Mouse (Mus musculus) thymus, adult 2 months (tissue): ENCODE measurements around the gene Zpbp2. TPM values are rescaled to one million over a fixed set of nuclear protein-coding genes. Genes with fewer than 3 reads are reported as not detected.

Source experiments
- DNase-seq: peaks from one replicate; pipeline ENCODE4 v3.0.0; 2021
- H3K27ac ChIP-seq: fragments of 200-500 bp; 2 replicates; pipeline ENCODE4 v1.5.1; 2012; ENCODE audit warnings: low read length, control low read depth; ENCODE audit not compliant: control insufficient read depth, insufficient read depth
- H3K27me3 ChIP-seq: fragments of 200-500 bp; 2 replicates; pipeline ENCODE4 v1.6.1; 2012; ENCODE audit warnings: mild to moderate bottlenecking, low read length, moderate library complexity, mixed read lengths; ENCODE audit not compliant: control insufficient read depth, insufficient read depth
- H3K36me3 ChIP-seq: fragments of 200-500 bp; 2 replicates; pipeline ENCODE4 v1.6.1; 2012; ENCODE audit warnings: mild to moderate bottlenecking, low read length, moderate library complexity; ENCODE audit not compliant: control insufficient read depth, insufficient read depth
- H3K4me1 ChIP-seq: fragments of 200-500 bp; replicated peaks from 2 replicates; pipeline ENCODE4 v1.6.1; 2012; ENCODE audit warnings: low read length; ENCODE audit not compliant: control insufficient read depth, insufficient read depth
- H3K4me3 ChIP-seq: fragments of 200-500 bp; 2 replicates; pipeline ENCODE4 v1.5.1; 2012; ENCODE audit warnings: mild to moderate bottlenecking, low read length, control low read depth, moderate library complexity; ENCODE audit not compliant: control insufficient read depth, insufficient read depth
- CTCF ChIP-seq: fragments of 200-500 bp; IDR thresholded peaks from 2 replicates; pipeline ENCODE4 v1.5.1; 2012; ENCODE audit warnings: mild to moderate bottlenecking, control low read depth, low read length, moderate library complexity, borderline replicate concordance; ENCODE audit not compliant: control insufficient read depth, poor library complexity, insufficient read depth; ENCODE audit errors: extremely low read depth
- POLR2A ChIP-seq: fragments of 200-500 bp; IDR thresholded peaks from 2 replicates; pipeline ENCODE4 v1.6.1; 2012; ENCODE audit warnings: mild to moderate bottlenecking, low read length, control low read depth, moderate library complexity; ENCODE audit not compliant: control insufficient read depth, poor library complexity, insufficient read depth; ENCODE audit errors: extremely low read depth
- WGBS: fragments of 180-500 bp; shearing (Covaris S2); methylation state at CpG from one replicate; pipeline ENCODE4 v1.1.7; 2018; 5-methylcytosine and 5-hydroxymethylcytosine counted together
- polyA plus RNA-seq: library from polyadenylated mRNA; depleted of rRNA; stranded (reverse); fragments of >200 nt; gene quantifications from 2 replicates; pipeline ENCODE4 v1.2.3, GENCODE M21; 2012

The Zpbp2 gene
- polyA plus RNA-seq, 1 experiment: 1.1 TPM

DNA sequence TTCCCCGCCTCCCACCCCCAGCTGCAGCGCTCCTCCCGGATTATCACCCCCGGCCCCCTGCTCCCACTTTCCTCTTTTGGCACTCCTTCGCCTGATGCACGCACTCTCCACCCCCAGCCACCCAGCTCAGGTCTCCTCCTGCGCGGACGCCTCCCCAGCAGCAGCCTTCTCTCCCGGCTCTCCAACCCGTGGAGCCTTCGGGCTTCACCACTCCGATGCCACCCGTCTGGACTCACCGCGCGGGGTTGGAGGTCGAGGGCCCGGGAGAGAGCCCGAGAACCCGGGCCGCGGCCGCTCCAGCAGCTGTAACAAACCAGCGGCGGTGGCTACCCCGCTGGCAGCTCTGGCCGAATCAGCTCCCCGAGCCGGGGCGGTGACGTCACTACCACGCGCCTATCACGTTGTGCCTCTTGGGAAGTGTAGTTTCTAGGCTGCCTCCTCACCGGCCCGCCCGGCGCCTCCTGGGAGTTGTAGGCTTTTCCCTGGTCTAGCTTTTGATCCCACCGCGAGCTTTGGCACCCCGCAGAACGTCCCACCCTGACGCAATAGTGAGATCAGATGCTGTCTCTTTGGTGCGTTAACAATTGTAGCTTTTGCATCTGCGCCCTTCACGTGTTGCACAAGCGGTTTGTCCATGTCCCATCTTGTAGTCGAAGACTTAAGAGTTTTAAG lies 36.1 kb downstream of the Zpbp2 start, which contains the start of gene Ormdl3:
Ormdl3 (minus strand) TSS at position 477 of the 672 bp plus-strand sequence.
- DNase-seq: peak; percentile 98
- 1% methylated on average over 49 of the region's 49 CpGs for WGBS
- TF ChIP-seq CTCF (peak; percentile 5; the same call in 1 of the 2 replicates), POLR2A (peak; percentile 76)
- H3K27ac ChIP-seq: peak within 1 kb of the TSS; percentile 21; the same call in 1 of the 2 replicates
- peaks cover 19% of the 10 kb centered on the region for H3K4me1 ChIP-seq
- peak within 1 kb of the TSS; percentile 86 for H3K4me3 ChIP-seq
- peaks cover 11% of the 10 kb centered on the region for H3K36me3 ChIP-seq
- no peaks in the 10 kb centered on the region for H3K27me3 ChIP-seq

DNA sequence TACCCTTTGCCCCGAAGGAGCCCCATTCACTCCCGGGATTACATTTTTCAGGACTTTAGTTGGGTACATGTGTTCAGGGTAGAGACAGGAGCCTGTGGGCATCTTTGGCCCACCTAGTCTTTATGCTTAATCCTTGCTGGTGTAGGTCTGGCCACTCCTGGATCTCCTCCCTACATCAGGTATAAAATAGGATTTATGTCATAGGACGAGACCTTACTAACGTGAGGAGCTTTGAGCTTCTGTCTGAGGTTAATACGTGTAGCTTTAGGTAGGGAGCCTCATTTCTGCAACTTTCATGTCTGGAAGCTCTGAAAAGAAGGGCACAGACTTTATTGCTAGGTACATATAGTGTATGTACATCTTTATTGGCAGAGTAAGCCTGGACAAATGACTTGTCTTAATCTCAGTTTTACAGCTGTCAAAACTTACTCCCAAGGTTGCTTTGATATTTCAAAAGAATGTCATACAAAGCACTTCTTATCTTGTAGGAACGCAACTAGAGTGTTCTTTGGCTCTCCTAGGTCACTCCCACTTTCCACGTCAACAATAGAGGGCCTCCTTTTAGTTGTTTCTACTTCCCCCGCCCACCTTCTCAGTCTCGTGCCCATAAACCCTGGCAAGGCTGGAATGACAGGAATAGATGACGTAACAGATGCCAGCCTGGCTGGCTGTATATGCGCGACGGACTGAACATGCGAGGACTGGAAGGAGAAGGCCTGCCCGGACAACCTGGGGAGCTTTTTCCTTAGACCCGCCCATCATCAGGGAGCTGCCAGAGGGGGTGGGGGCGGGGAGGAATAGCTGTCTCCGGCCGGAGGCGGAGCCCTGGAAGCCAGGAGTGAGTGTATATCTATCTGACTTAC lies 37.0 kb downstream of the Zpbp2 start:
- Histone ChIP-seq H3K27me3 (no peaks in the 10 kb centered on the region), H3K4me3 (peak overlapping the region; percentile 49), H3K4me1 (peaks cover 19% of the 10 kb centered on the region), H3K36me3 (peaks cover 2% of the 10 kb centered on the region), H3K27ac (peak overlapping the region; percentile 21; the same call in 1 of the 2 replicates)
- no peak for TF ChIP-seq POLR2A
- TF ChIP-seq CTCF: no peak
- 23% methylated on average over 20 of the region's 20 CpGs for WGBS
- peak; percentile 41 for DNase-seq

DNA sequence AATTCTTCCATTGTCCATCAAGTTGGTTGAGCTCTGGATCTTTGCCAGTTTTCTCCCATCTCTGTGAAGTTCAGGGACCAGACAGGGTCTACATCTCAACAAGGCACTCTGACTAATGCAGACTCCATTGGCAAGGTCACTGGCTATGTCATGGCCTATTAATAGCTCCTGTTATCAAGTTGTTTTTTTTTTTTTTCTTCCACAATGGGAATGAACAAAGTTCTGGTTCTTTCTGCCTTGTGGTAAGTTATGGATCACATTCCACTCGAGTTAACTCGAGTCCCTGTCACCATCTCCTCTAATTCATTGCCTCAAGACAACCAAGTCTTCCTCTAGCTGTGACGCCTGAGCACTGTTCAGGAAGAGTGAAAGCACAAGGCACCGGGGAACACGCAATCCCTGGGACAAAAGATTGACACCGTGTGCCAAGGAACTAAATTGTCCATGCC lies 38.0 kb downstream of the Zpbp2 start:
- 52% methylated on average over 6 of the region's 6 CpGs for WGBS
- no peak overlapping the region for H3K27ac ChIP-seq
- no peak for DNase-seq
- H3K27me3 ChIP-seq: no peaks in the 10 kb centered on the region
- TF ChIP-seq CTCF (no peak), POLR2A (no peak)
- no peaks in the 10 kb centered on the region for H3K36me3 ChIP-seq
- peaks cover 19% of the 10 kb centered on the region for H3K4me1 ChIP-seq
- H3K4me3 ChIP-seq: no peak overlapping the region

DNA sequence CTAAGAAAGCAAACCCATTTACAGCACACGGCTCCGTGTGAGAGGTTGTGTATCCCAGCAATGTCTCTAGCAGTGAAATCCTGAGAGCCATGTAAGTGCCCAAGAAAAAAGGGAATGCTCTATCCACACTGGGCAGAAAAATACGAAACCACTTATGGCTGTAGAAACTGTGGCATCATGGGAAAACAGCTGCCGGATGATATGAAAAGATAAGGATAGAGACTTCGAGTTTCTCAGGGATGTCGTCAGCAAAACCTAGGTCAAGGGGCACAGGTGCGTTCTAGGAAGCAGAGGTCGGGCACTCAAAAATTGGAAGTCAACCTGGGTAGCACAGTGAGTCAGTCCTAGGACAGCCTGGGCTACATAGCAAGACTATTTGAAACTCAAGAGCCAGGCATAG lies 38.4 kb downstream of the Zpbp2 start:
- no peak for DNase-seq
- no peak overlapping the region for H3K27ac ChIP-seq
- no peaks in the 10 kb centered on the region for H3K36me3 ChIP-seq
- H3K4me3 ChIP-seq: no peak overlapping the region
- no peaks in the 10 kb centered on the region for H3K27me3 ChIP-seq
- WGBS: 91% methylated on average over 8 of the region's 8 CpGs
- no peak for TF ChIP-seq POLR2A
- TF ChIP-seq CTCF: no peak
- peaks cover 19% of the 10 kb centered on the region for H3K4me1 ChIP-seq

DNA sequence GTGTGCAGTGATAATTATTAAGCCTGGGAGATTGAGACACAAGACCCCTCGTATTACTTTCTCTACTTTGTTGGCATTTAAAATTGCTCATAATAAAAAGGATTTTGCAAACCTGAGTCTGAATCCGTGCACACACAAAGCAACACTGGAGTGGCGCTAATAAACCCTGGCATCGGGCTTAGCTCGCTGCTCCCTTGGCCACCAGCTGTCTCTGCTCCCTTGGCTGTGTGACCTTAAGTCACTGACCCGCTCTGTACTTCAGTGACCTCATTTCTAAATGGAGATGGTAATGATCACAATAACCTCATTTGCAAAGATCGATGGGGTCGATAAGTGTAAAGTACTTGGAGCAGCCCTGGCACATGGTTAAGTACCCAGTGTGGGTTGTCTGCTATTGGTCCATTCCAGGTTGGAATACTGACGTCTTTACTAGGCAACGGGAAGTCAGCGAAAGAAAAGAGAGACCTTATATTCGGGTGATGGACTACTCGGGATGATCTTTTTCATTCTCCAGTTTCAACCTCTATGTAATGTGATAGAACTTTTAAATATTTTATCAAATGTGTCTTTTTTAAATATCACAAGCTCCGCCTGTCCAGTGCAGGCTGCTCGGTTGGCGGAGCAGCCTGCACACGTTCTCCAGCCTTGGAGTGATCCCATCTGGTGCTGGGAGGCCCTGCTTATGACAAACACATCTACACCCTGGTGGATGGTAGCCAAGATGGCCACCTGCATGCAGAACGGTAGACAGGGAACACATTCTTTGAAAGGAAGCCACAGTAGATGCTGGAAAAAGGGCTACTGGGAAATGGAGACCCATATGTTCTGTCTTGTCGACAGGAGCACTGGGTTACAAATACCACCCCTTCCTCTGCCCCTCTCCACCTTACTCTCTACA lies 39.9 kb downstream of the Zpbp2 start:
- peaks cover 21% of the 10 kb centered on the region for H3K4me1 ChIP-seq

More for the DNA sequence above, 39.9 kb downstream of the Zpbp2 start:
- Histone ChIP-seq H3K27me3 (no peaks in the 10 kb centered on the region), H3K36me3 (no peaks in the 10 kb centered on the region), H3K27ac (no peak overlapping the region), H3K4me3 (no peak overlapping the region)
- TF ChIP-seq POLR2A (no peak), CTCF (no peak)
- 88% methylated on average over 19 of the region's 19 CpGs for WGBS
- no peak for DNase-seq
